Mouse (Mus musculus) limb, embryonic 14.5 days (tissue): ENCODE results near the gene Egfem1. TPM values are rescaled to one million over a fixed set of nuclear protein-coding genes. Genes with fewer than 3 reads are reported as not detected.
A peak's percentile ranks its signal among the peaks of the same experiment; 100 is the strongest.

ENCODE experiments used
- ATAC-seq: fragments of 200-750 bp; cut with Nextera tagmentation; 2 replicates; pipeline ENCODE4 v1.8.0; 2017; ENCODE audit warnings: low read depth, moderate number of reproducible peaks, moderate TSS enrichment; ENCODE audit not compliant: low FRiP score
- DNase-seq: peaks from one replicate; pipeline ENCODE4 v3.0.0-alpha.2; 2015; ENCODE audit warnings: low spot score
- H3K27ac ChIP-seq: fragments of 300-500 bp; sonication (generic); replicated peaks from 2 replicates; pipeline ENCODE4 v1.5.1; 2014; ENCODE audit warnings: low read depth, mild to moderate bottlenecking, low read length, moderate library complexity, mixed read lengths
- H3K27me3 ChIP-seq: fragments of 300-500 bp; sonication (generic); 2 replicates; pipeline ENCODE4 v1.6.1; 2014; ENCODE audit warnings: low read length, mixed read lengths; ENCODE audit not compliant: control insufficient read depth, insufficient read depth
- H3K36me3 ChIP-seq: fragments of 300-500 bp; sonication (generic); 2 replicates; pipeline ENCODE4 v1.6.1; 2014; ENCODE audit warnings: mild to moderate bottlenecking, low read length, moderate library complexity, mixed read lengths; ENCODE audit not compliant: control insufficient read depth, insufficient read depth
- H3K4me1 ChIP-seq: fragments of 300-500 bp; sonication (generic); 2 replicates; pipeline ENCODE4 v1.6.1; 2014; ENCODE audit warnings: antibody characterized with exemption, low read length, mixed read lengths; ENCODE audit not compliant: control insufficient read depth, insufficient read depth
- H3K4me2 ChIP-seq: fragments of 300-500 bp; sonication (generic); replicated peaks from 2 replicates; pipeline ENCODE4 v1.6.1; 2014; ENCODE audit warnings: low read depth, mild to moderate bottlenecking, low read length, moderate library complexity; ENCODE audit not compliant: severe bottlenecking
- H3K4me3 ChIP-seq: fragments of 300-500 bp; sonication (generic); replicated peaks from 2 replicates; pipeline ENCODE4 v1.5.1; 2014; ENCODE audit warnings: low read length
- H3K9ac ChIP-seq: fragments of 300-500 bp; sonication (generic); 2 replicates; pipeline ENCODE4 v1.6.1; 2014; ENCODE audit warnings: mild to moderate bottlenecking, low read depth, low read length, moderate library complexity; ENCODE audit not compliant: severe bottlenecking
- H3K9me3 ChIP-seq: fragments of 300-500 bp; sonication (generic); 2 replicates; pipeline ENCODE4 v1.6.1; 2016; ENCODE audit warnings: low read length; ENCODE audit not compliant: control insufficient read depth
- POLR2A ChIP-seq: fragments of 200-500 bp; IDR thresholded peaks from 2 replicates; pipeline ENCODE4 v1.8.0; 2012; ENCODE audit warnings: inconsistent platforms, mild to moderate bottlenecking, moderate library complexity, borderline replicate concordance; ENCODE audit not compliant: insufficient read depth, insufficient read length; ENCODE audit errors: extremely low read depth
- WGBS: fragments of 180-500 bp; shearing (Covaris S2); extraction: QIAGEN DNeasy Blood & Tissue Kit; methylation state at CpG from one replicate; pipeline ENCODE4 v1.1.7; 2014; 5-methylcytosine and 5-hydroxymethylcytosine counted together
- polyA plus RNA-seq, 2 experiments: library from polyadenylated mRNA; depleted of rRNA in 1 of 2; stranded (reverse) in 1 of 2; unstranded in 1 of 2; fragments of >200 nt; fragmentation: Nextera tagmentation in 1 of 2; extraction: Ambion mirVana in 1 of 2; gene quantifications; 2 replicates each; pipeline versions ENCODE4 v1.2.1 to v1.2.3; 2012 to 2014

Gene Egfem1
- polyA plus RNA-seq, 2 experiments, result 4.5 to 8.5 TPM

DNA sequence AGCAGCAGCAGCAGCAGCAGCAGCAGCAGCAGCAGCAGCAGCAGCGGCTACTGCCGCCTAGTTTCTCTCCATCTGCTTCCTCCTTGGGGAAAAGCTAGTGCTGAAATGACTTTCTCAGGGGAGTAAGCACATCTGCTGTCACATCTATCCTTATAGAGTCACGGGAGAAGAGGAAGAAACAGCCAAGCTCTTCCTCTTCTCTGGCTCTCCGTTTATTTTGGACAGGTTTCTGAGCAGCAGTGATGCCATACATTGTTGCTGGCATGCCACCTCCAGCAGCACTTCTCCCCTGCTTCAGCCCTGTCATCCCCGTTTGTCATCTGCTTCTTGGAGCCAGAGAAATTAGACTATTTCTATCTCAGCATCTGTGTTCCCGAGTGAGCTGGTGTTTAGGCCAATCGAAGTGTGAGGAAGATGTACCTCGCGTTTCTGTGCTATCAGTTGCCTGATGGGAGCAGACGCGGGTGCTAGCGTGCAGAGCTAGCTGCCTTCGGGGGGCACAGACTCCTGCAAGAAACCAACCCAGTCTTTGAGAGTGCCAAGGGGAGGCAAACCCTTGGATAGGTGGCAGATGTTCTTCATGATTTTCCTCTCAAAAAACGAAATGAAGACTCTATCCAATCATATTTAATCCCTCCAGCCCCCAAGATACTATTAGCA is 34.4 kb upstream of the Egfem1 start:
- no peak overlapping the region for H3K4me2 ChIP-seq
- H3K27ac ChIP-seq, result no peak overlapping the region
- H3K4me1 ChIP-seq, result no peaks in the 10 kb centered on the region; the same call in 1 of the 2 replicates
- H3K9ac ChIP-seq, result no peak overlapping the region
- H3K9me3 ChIP-seq, result no peaks in the 10 kb centered on the region
- DNase-seq (no peak), ATAC-seq (no peak)
- no peaks in the 10 kb centered on the region for H3K27me3 ChIP-seq
- 78% methylated on average over 14 of the region's 14 CpGs for WGBS
- no peak for TF ChIP-seq POLR2A
- H3K36me3 ChIP-seq, result no peaks in the 10 kb centered on the region
- H3K4me3 ChIP-seq, result no peak overlapping the region

DNA sequence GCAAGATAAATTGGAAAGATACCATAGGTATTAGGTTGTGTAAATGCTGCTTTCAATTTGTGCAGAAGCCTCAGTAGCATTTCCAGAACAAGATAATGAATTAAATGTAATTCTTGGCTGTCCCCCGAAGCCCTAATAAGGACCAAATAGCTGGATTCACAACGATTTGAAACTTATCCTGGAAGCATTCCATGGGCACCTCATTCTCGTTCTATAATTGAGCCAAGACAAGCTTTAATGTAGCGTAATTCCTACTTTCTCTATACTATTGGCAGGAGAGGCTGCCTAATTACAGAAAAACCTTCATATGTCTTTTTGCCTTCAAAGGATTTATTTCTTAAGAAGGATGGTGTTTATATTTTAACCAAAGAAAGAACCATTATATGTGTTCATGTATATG is 18.7 kb upstream of the Egfem1 start:
- TF ChIP-seq POLR2A, result no peak
- Histone ChIP-seq H3K27ac (no peak overlapping the region), H3K36me3 (no peaks in the 10 kb centered on the region), H3K27me3 (no peaks in the 10 kb centered on the region), H3K4me1 (no peaks in the 10 kb centered on the region), H3K9me3 (no peaks in the 10 kb centered on the region), H3K9ac (no peak overlapping the region), H3K4me3 (no peak overlapping the region), H3K4me2 (no peak overlapping the region)
- DNase-seq, result no peak
- no peak for ATAC-seq
- WGBS, result 55% methylated on average over 4 of the region's 4 CpGs

DNA sequence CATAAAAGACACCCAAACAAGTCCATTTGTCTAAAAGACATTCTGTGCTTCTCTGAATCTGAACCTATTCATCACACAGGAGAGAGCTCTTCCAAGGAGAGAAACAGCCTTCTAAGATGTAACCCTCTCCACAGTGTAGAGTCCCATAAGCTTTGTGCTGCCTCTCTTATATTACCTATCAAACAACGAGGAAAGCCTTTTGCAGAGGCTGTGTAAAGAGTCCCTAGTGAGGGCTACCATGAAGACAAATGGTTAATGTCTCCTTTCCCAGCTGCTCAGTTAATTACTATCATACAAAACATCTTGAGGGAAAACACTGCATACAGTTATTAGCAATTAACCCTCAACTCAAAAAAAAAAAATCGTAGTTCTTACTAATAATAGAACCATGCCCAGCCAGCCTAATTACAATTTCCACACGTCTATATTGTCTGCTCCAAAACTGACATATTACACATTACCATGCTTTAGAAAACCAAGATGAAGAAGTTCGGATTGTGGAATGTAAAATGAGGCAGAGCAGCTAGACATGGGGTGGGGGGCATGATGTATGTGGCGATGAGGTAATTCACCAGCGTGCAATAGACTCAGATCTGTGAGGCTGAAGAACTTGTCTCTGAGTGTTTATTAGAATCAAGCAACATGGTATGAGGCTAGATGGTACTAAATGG is 13.3 kb upstream of the Egfem1 start:
- Histone ChIP-seq H3K9me3 (no peaks in the 10 kb centered on the region), H3K4me1 (no peaks in the 10 kb centered on the region), H3K4me3 (no peak overlapping the region), H3K36me3 (no peaks in the 10 kb centered on the region), H3K9ac (no peak overlapping the region), H3K27ac (no peak overlapping the region), H3K27me3 (no peaks in the 10 kb centered on the region), H3K4me2 (no peak overlapping the region)
- ATAC-seq, result no peak
- 71% methylated on average over 6 of the region's 6 CpGs for WGBS
- no peak for TF ChIP-seq POLR2A
- DNase-seq, result no peak

DNA sequence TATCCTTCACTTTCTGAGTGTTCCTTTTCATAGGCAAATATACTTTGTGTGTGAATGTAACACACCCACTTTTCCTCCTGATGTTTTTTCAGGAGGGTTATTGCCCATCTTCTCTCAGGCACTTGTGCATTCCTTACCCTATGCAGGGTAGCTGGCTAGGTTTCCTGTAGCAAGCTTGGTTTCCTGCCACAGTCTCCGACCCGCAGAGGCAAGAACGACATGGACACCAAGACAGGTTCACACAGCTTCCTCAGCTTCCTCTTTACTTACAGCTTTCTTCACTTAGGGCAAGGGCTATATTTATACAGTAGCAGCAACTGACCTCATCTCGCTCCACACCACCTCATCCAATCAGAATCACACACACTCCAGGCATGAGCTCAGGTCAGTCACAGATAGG is 10.5 kb upstream of the Egfem1 start:
- Histone ChIP-seq H3K9ac (no peak overlapping the region), H3K27me3 (no peaks in the 10 kb centered on the region), H3K36me3 (no peaks in the 10 kb centered on the region), H3K4me1 (no peaks in the 10 kb centered on the region), H3K27ac (no peak overlapping the region), H3K4me2 (no peak overlapping the region), H3K4me3 (no peak overlapping the region), H3K9me3 (no peaks in the 10 kb centered on the region)
- ATAC-seq (no peak), DNase-seq (no peak)
- TF ChIP-seq POLR2A, result no peak
- 82% methylated on average over 4 of the region's 4 CpGs for WGBS

DNA sequence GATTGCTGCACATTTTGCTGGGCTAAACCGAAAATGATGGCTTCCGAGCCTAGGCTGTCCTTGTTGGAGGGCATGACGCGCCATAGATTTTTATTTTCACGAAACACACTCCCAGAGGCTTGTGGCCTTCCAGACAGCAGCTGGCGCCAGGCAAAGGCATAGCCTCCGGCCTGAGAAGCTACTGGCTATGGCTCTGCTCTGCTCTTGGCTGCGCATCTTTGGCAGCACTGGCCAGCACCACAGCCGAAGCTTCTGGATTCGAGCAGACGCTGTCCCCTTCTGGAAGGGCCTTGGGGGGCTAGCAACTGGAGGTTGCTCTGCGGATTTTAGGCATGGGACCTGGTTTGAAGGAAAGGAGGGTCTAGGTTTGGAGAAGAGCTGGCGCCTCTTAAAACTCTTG is 306 bp upstream of the Egfem1 start:
- Histone ChIP-seq H3K4me2 (peak overlapping the region; percentile 96), H3K36me3 (no peaks in the 10 kb centered on the region), H3K9me3 (no peaks in the 10 kb centered on the region), H3K27me3 (peaks cover 41% of the 10 kb centered on the region), H3K4me1 (peaks cover 9% of the 10 kb centered on the region; the same call in 1 of the 2 replicates), H3K27ac (no peak overlapping the region), H3K9ac (no peak overlapping the region), H3K4me3 (peak overlapping the region; percentile 45; the same call in 1 of the 2 replicates)
- 19% methylated on average over 13 of the region's 13 CpGs for WGBS
- ATAC-seq, result no peak
- no peak for DNase-seq
- no peak for TF ChIP-seq POLR2A
